Mouse (Mus musculus) heart, adult 2 months (tissue): ENCODE results near the gene Prss35. TPM values are rescaled to one million over a fixed set of nuclear protein-coding genes. Genes with fewer than 3 reads are reported as not detected.

Source experiments
- DNase-seq, 2 experiments: peaks; one replicate each; pipeline ENCODE4 v3.0.0; 2021
- H3K27ac ChIP-seq: fragments of 200-600 bp; 2 replicates; pipeline ENCODE4 v1.8.1; 2022
- H3K27me3 ChIP-seq: fragments of 200-500 bp; 2 replicates; pipeline ENCODE4 v1.6.1; 2012; ENCODE audit warnings: mild to moderate bottlenecking, low read length, inconsistent platforms, mixed read lengths; ENCODE audit not compliant: control insufficient read depth, insufficient read depth
- H3K36me3 ChIP-seq: fragments of 200-500 bp; 2 replicates; pipeline ENCODE4 v1.6.1; 2012; ENCODE audit warnings: low read length, inconsistent platforms; ENCODE audit not compliant: control insufficient read depth, insufficient read depth
- H3K4me1 ChIP-seq: fragments of 200-500 bp; 2 replicates; pipeline ENCODE4 v1.6.1; 2011; ENCODE audit warnings: low read length; ENCODE audit not compliant: control insufficient read depth, insufficient read depth
- H3K4me3 ChIP-seq: fragments of 200-600 bp; 2 replicates; pipeline ENCODE4 v1.8.1; 2022
- H3K79me2 ChIP-seq: fragments of 200-500 bp; replicated peaks from 2 replicates; pipeline ENCODE4 v1.6.1; 2012; ENCODE audit warnings: mild to moderate bottlenecking, inconsistent platforms, low read length, moderate library complexity, mixed read lengths; ENCODE audit not compliant: control insufficient read depth, insufficient read depth
- H3K9ac ChIP-seq: fragments of 200-500 bp; 2 replicates; pipeline ENCODE4 v1.6.1; 2012; ENCODE audit warnings: low read depth, mild to moderate bottlenecking, control low read depth, inconsistent platforms, low read length, mixed read lengths
- CTCF ChIP-seq: fragments of 200-600 bp; IDR thresholded peaks from 2 replicates; pipeline ENCODE4 v1.8.1; 2022; ENCODE audit warnings: antibody characterized with exemption, mild to moderate bottlenecking, moderate library complexity
- EP300 ChIP-seq: fragments of 200-500 bp; IDR thresholded peaks from 2 replicates; pipeline ENCODE4 v1.6.1; 2011; ENCODE audit warnings: low read depth, low read length, control low read depth; ENCODE audit not compliant: insufficient read depth
- POLR2A ChIP-seq: fragments of 200-500 bp; IDR thresholded peaks from 2 replicates; pipeline ENCODE4 v1.6.1; 2011; ENCODE audit warnings: mild to moderate bottlenecking, low read depth, low read length, control low read depth; ENCODE audit not compliant: insufficient read depth
- WGBS: fragments of 180-500 bp; shearing (Covaris S2); methylation state at CpG from one replicate; pipeline ENCODE4 v1.1.7; 2018; 5-methylcytosine and 5-hydroxymethylcytosine counted together
- intact Hi-C: fragments of 180-260 bp; cut with DNase I; formaldehyde crosslinking; loops from one replicate; pipeline ENCODE4 v1.15.1; 2025
- polyA plus RNA-seq: library from polyadenylated mRNA; depleted of rRNA; stranded (reverse); fragments of >200 nt; gene quantifications from 2 replicates; pipeline ENCODE4 v1.2.3, GENCODE M21; 2012; rRNA removed
- total RNA-seq, 2 experiments: library from RNA; stranded (reverse); gene quantifications; 2 replicates each; pipeline ENCODE4 v1.2.3; 2021

The Prss35 gene
- total and polyA plus RNA-seq, 3 experiments, result 0.16 to 0.37 (median 0.30) TPM

DNA sequence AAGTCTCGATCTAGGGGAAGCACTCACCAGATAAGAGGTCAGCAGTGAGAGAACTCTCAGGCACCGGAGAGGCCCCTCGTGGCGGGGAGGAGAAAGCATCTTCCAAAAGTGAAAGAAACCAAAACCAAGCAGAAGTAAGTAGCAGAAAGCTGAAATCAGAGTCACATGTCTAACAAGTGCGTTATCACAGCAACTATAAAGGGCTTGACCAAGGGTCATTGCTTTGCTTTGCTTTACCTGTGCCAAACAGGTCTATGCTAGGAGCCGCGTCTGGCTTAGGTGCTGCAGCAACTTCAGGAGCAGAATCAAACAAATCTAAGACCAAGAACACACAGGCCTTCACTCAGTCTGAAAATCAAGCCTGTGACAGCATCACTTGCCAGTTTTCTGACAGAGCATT, 48.5 kb downstream of the Prss35 start:
- Histone ChIP-seq H3K27ac (no peak overlapping the region), H3K79me2 (no peaks in the 10 kb centered on the region), H3K4me1 (no peaks in the 10 kb centered on the region), H3K9ac (no peak overlapping the region), H3K4me3 (no peak overlapping the region), H3K36me3 (no peaks in the 10 kb centered on the region), H3K27me3 (no peaks in the 10 kb centered on the region)
- WGBS, result 66% methylated on average over 7 of the region's 7 CpGs
- DNase-seq, result no peak
- TF ChIP-seq EP300 (no peak), POLR2A (no peak), CTCF (no peak)
- intact Hi-C loops, result no loop called here

DNA sequence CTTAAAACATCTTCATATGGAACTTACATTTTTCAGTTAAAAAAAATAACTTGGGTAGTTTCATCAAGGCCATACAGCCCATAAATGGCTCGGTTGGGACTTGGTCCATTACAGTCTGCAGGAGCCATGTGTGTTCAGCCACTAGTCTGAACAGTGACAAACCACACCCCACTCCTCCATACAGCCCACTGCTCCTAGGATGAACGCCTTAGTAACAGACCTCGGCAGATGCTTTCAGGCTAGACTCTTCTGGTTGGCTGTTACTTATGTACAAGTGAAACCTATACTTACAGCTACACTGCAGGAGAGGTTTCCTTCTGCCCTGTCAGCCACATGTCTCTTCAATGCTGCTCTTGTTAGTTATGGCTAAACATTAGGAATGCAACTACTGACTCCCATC, 51.8 kb downstream of the Prss35 start:
- Histone ChIP-seq H3K27ac (no peak overlapping the region), H3K9ac (no peak overlapping the region), H3K79me2 (no peaks in the 10 kb centered on the region), H3K27me3 (no peaks in the 10 kb centered on the region), H3K4me1 (no peaks in the 10 kb centered on the region), H3K4me3 (no peak overlapping the region), H3K36me3 (no peaks in the 10 kb centered on the region)
- intact Hi-C loops, result no loop called here
- TF ChIP-seq EP300, result no peak
- TF ChIP-seq POLR2A, result no peak
- TF ChIP-seq CTCF, result no peak
- no peak for DNase-seq
- 71% methylated on average over 3 of the region's 3 CpGs for WGBS

DNA sequence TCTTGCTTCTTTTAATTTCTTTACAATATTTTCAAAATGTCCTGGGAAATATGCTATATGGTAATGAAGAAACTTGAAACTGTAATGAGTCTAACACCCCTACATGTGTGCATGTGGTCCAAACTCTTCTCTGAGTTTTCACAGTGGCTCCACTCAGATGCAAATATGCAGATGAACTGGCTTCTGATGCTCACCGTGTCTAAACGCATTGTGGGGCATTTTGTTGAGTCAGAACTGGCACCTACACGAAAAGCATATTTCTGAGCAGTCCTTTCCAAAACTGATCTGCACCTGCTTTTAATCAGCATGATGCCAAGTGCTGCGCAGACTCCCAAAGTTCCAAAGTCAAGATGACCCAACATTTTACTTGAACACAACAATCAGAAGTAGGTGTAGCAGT, 54.1 kb downstream of the Prss35 start:
- intact Hi-C loops, result no loop called here

DNA sequence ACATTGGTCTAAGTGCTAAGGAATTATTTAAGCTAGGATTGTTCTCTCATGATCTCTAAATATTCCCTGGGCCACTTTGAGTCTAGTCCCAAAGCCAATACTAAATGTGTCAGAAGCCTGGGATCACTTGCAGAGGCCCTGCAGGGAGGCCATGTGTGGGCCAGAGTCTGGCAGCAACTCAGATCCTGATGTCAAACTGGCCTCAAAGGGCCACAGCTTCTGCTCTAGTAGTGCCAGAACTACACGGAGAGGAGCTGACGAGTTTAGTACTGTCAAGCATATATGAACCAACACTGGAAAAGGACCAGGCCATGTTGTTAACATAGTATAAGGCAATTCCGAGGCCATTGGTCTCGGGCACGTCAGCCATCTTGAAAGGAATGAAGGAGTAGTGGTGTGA, 54.7 kb downstream of the Prss35 start:
- Histone ChIP-seq H3K9ac (no peak overlapping the region), H3K79me2 (no peaks in the 10 kb centered on the region), H3K4me3 (no peak overlapping the region), H3K27me3 (no peaks in the 10 kb centered on the region), H3K27ac (no peak overlapping the region), H3K4me1 (no peaks in the 10 kb centered on the region), H3K36me3 (no peaks in the 10 kb centered on the region)
- TF ChIP-seq CTCF (no peak), EP300 (no peak), POLR2A (no peak)
- no peak for DNase-seq
- intact Hi-C loops, result no loop called here
- 79% methylated on average over 5 of the region's 5 CpGs for WGBS

More for the DNA sequence above, 54.1 kb downstream of the Prss35 start:
- Histone ChIP-seq H3K36me3 (no peaks in the 10 kb centered on the region), H3K27me3 (no peaks in the 10 kb centered on the region), H3K9ac (no peak overlapping the region), H3K27ac (no peak overlapping the region), H3K79me2 (no peaks in the 10 kb centered on the region), H3K4me1 (no peaks in the 10 kb centered on the region), H3K4me3 (no peak overlapping the region)
- DNase-seq, result no peak
- TF ChIP-seq CTCF (no peak), EP300 (no peak), POLR2A (no peak)
- WGBS, result 89% methylated on average over 4 of the region's 4 CpGs

DNA sequence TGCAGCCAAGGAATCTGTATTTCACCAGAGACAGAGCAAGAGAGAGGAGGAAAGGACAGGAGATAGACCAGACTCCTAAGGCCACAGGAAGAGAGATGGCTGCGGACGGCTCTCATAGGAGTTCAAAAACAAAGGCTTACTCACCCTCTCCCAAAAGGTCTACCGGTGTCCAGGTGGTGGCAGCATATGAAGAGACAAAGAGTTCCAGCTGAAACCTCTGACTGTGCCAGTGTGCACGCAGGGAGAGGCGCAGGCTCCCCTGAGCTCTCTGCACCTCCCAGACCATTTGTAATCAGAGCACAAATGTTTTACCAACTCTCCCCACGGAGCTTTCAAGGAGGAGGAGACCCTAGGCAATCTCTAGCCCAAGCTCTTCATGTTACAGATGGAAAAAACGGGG, 55.2 kb downstream of the Prss35 start:
- H3K4me1 ChIP-seq, result no peaks in the 10 kb centered on the region
- no peaks in the 10 kb centered on the region for H3K79me2 ChIP-seq
- no peak for DNase-seq
- no peak overlapping the region for H3K9ac ChIP-seq
- H3K4me3 ChIP-seq, result no peak overlapping the region
- H3K27ac ChIP-seq, result no peak overlapping the region
- WGBS, result 47% methylated on average over 7 of the region's 7 CpGs
- H3K27me3 ChIP-seq, result no peaks in the 10 kb centered on the region
- TF ChIP-seq EP300 (no peak), POLR2A (no peak), CTCF (no peak)
- intact Hi-C loops, result no loop called here
- H3K36me3 ChIP-seq, result no peaks in the 10 kb centered on the region

DNA sequence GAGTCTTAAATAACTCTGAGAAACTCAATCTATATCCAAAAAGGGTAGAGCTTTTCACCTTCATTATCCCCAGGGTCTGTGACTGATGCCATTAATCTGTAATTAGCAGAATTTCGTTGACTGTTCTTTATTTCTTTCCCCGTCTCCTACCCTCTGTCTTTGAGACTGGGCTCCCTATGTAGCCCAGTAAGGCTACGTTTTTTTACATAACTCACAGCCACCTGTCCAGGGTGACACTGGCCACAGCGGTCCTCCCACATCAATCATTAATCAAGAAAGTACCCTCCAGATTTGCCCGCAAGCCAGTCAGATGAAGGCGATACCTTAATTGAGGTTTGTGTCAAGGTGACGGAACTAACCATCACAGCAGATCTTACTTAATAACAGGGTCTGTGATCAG, 55.6 kb downstream of the Prss35 start:
- WGBS, result 87% methylated on average over 7 of the region's 7 CpGs
- no peak for DNase-seq
- TF ChIP-seq CTCF (no peak), EP300 (no peak), POLR2A (no peak)
- intact Hi-C loops, result no loop called here
- H3K27ac ChIP-seq, result no peak overlapping the region
- no peak overlapping the region for H3K9ac ChIP-seq
- no peaks in the 10 kb centered on the region for H3K79me2 ChIP-seq
- H3K4me3 ChIP-seq, result no peak overlapping the region
- no peaks in the 10 kb centered on the region for H3K36me3 ChIP-seq
- H3K4me1 ChIP-seq, result no peaks in the 10 kb centered on the region
- H3K27me3 ChIP-seq, result no peaks in the 10 kb centered on the region

DNA sequence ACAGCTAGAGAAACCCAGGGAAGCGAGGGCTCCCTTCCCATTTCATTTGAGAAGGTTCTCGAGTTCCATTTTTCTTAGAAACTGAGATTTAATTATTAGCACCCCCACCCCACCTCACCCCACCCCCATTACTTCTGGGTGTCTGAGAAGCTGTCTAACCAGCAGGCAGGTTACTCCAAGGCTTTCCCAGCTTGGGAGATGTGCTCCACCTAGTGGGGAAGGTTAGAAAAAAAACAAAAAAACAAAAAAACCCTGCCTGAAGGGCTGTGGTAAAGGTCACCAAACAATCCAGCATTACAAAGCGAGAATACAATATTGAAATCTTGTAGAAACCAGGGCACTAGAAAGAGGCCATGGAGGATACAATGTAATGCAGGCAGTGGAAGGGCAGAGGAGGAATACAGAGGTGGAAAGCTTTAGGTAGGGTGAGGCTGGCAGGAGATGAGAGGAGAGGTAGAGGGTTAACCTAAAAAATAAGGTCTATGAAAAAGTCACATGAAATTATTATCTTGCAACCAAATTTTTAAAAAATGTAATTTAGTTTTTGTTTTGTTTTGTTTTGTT, 57.2 kb downstream of the Prss35 start:
- Histone ChIP-seq H3K4me3 (no peak overlapping the region), H3K27me3 (no peaks in the 10 kb centered on the region), H3K36me3 (no peaks in the 10 kb centered on the region), H3K79me2 (no peaks in the 10 kb centered on the region), H3K4me1 (no peaks in the 10 kb centered on the region), H3K9ac (no peak overlapping the region), H3K27ac (no peak overlapping the region)
- intact Hi-C loops, result loop anchor here (1.0 kb wide), 1 partner anchor 207 kb away; no protein-coding TSS in a partner anchor
- WGBS, result 41% methylated on average over 3 of the region's 3 CpGs
- DNase-seq, result no peak
- peak; percentile 65 for TF ChIP-seq CTCF
- TF ChIP-seq POLR2A, result no peak
- TF ChIP-seq EP300, result no peak

Other genes starting within 250 kb of the Prss35 start
- 1 to 10 TPM; 6.2 to 6.5 TPM for gene Pgm3, start 171.8 kb upstream of the Prss35 start, total RNA-seq
- gene Pgm3, start 171.8 kb upstream of the Prss35 start, polyA plus RNA-seq, result 3.2 and 5.0 TPM in 2 replicates
- gene Rwdd2a, start 171.7 kb upstream of the Prss35 start, total RNA-seq, result under 1 TPM; 0.27 to 0.47 TPM
- gene Rwdd2a, start 171.7 kb upstream of the Prss35 start, polyA plus RNA-seq, result 0.64 and 0.86 TPM in 2 replicates
- gene Me1, start 47.7 kb upstream of the Prss35 start, total RNA-seq, result 100 to 1,000 TPM in 1 of 2 experiments, 10 to 100 TPM in 1; 100.0 to 110 TPM
- gene Me1, start 47.7 kb upstream of the Prss35 start, polyA plus RNA-seq, result 67.1 and 101 TPM in 2 replicates
- gene Snap91, start 137.0 kb downstream of the Prss35 start, total RNA-seq, result 1 to 10 TPM; 4.8 to 5.8 TPM
- gene Snap91, start 137.0 kb downstream of the Prss35 start, polyA plus RNA-seq, result 3.8 and 7.0 TPM in 2 replicates